Mouse (Mus musculus) R1 (cell line): ENCODE data around the gene Reck.

Experiments
- DNase-seq: peaks from one replicate; pipeline ENCODE4 v3.0.0-alpha.2; 2018; ENCODE audit warnings: low read depth, low spot score

Reck gene

DNA sequence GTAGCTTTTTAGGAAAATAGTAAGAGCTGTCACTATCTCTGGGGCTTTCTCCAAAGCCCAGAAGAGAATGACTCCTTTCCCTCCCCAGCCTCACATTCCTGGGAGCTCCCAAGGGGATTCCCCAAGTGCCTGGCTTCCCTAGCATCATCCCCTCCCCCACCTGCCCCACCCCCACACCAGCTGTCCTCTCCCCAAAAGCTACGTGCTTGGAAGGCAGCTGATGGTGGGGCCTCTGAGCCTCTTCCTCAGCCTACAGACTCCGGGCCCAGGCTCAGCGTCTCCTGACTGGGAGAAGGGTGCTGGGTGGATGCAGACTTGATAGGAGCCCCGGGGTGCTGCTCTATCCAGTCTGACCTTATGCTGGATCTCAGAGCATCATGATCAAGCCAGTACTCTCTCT lies 94.0 kb downstream of the Reck start:
- peak; percentile 75 for DNase-seq

DNA sequence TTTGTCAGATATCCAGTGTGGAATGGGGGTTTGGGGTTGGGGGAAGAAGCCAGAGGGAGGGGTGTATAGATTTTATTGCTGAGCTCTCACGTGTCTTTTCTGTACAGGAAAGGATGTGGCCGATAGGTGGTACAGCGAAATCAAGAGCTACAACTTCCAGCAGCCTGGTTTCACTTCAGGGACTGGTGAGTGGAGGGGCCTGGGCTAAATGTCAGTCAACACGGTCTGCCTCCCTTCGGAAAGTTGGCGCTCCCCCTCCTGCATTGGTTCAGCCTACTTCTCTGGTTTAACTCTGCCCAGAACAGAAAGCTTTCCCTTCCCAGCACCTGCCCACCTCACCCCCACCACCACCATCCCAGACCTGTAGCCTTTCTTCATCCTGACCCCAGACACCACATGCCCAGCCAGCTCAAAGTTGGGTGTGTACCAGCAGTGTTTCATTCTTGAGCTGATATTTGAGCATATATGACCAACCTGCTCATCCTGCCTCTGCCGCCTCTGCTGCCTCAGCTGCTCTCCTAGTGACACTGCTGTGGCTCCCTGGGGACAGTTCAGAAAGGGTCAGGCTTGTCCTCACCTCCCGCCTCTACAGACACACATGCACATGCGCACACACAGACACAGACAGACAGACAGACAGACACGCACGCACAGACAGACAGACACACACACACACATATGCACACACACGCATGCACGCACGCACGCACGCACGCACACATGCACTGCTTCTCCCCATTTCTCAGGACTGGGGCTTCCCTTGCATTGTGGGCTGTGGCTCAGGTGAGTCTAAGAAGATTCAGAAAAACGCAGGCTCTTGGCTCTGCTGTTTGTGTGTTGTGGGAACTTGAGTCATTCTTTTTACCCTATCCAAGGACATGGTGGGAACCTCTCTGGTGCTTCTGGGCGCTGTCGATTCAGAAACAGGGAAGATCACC lies 95.3 kb downstream of the Reck start:
- peak; percentile 22 for DNase-seq

DNA sequence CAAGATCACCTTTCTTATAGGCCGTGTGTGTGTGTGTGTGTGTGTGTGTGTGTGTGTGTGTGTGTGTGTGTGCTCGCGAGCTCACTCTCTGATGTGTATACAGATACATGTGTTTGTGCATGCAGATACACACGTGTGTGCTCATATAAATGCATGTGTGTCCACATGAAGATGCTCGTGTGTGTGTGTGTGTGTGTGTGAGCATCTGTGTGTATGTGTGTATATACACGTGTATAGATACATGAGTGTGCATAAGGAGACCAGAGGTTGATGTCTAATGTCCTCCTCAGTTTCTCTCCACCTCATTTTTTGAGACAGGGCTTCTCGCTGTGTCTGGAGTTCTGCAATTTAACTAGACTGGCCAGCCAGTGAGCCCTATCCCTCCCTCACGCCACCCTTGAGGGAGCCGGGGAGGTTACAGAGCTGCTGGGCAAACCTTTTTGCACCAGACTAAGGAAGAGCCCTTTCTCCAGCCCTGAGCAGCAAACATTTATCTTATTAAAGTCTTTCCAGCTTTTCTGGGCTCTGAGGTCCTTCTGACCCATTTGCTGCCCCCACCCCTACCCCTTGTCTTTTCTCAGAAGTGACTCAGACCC lies 96.3 kb downstream of the Reck start:
- no peak for DNase-seq

DNA sequence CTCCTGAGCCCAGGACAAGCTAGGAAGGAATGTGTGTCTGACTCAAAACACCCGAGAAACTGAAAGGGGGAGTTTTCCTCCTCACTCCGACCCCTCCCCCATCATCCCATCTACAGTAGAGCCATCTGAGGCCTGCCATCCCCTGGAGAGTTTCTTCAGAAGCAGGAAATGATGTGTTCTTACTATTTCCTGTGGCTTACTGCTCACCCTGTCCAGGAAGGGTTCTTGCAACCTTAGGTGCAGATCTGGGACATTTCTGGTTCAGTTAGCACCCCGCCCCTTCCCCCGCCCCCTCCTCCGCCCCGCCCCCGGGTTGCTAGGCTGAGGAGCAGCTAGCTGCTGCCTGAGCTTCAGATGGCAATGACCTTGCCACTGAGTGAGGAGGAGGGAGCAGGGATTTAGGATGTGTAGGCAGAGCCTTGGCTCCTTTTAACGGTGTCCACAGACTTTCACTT lies 96.8 kb downstream of the Reck start:
- peak; percentile 89 for DNase-seq

DNA sequence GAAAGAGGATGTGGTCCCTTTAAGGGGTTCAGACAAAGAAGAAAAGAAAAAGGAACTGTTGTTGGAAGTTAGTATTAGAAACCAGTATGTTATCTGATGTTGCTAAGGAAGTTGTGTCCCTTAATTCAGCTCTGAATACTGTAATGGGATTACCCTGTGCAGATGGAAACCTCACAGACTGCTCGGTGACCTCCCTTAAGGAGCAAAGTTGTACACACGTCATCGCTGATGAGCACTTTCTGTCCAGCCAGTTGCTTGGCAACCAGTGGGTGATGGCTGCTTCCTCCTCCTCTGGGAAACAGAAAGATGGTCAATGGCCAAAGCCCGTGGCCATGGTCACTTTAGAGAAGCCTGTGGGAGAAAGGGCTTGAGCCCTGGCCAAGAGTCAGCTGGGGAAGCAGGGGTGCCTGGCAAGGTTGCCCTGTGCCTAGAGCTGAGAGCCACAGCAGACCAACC lies 98.2 kb downstream of the Reck start:
- peak; percentile 15 for DNase-seq

DNA sequence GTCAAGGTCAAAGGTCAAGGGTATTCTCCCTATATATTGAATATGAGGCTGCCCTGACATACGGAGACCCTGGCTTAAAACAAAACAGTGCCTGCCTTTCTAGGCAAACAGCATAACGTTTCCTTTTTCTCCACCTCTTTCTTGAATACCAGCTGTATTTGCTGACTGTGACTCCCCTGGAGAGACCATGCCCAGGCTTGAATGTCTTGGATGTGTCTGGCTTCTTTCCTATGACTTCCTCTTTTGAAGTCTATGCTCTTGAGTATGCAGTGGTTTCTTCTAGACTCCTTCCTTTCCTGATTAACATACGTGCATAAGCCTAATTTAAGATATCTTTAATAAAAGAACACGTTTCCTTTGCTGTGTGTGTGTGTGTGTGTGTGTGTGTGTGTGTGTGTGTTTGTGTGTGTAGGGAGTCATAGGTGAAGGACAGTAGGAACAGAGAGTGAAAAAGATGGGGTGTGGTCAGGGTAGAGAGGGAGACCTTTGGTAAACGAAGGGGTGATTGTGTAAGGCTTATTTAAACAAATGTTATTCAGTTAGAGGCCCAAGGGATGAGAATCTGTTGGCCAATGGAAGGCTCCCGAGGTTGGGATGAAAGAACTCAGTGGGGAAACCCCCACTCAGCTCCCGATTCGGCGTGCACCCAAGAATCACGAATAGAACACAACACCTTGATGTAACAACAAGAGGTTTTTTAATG lies 99.7 kb downstream of the Reck start:
- peak; percentile 26 for DNase-seq

DNA sequence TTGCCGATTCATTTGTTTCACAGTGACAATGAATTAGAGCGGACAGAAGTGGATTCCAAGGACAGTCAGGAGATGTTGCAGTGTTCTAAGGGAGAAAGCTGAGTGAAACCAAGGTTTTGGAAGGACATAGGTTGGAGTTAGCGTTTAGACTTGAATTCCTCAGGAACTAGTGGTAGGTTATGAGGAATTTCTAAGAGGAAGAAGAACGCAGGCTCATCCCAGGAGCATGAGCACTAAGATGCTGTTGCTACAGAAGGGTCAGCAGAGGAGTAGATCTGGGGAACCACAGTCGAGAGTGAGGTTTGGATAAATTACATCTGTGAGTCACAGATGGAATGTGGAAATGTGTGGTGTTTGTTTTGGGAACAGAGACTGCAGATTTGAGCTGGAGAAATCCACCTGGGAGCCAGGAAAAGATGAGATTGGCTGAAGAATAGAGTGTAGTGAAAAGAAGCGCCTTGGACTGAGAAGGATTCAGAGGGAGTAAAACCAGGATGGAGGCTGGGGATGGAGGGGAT lies 101.0 kb downstream of the Reck start:
- no peak for DNase-seq

DNA sequence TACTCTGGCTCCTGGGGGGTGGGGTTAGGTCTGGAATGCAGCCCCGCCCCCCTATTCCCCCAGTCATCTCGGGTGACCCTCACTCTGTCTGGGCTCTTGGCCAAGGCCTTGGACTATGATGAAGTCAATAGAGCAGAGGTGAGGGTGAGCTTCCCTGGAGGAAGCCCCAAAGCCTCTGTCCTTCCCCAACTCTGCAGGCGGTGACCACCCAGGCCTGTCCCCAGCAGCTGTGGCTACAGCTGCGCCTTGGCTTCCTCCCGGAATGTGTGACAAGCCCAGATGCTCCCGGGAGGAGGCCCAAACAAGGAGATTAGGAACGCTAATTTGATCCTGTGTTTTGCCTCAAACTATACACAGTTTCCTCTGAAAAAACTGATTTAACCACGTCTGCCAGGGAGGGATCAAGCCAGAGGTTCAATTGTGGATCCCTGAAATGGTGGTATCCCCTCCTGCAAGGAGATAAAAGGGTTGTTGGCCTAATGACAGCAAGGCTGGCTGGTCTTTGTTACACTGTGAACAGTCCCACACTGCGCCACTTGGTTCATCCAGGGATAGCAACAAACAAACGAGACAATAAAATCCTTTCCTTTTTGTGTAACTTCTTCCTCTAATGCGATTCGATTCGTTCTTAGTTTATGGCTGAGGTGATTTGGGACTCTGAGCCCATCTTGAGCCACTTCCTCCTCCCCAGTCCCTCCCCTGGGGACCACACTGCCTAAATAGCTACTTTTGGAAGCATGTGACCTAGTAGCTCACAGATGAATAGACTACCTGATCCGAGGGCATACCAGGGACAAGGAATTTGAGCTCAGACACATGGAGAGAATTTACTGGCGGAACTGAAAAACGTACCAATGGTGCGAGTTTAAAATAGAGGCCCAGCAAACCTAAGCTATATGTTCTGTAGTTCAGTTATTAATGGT lies 103.5 kb downstream of the Reck start:
- DNase-seq, result peak; percentile 32

DNA sequence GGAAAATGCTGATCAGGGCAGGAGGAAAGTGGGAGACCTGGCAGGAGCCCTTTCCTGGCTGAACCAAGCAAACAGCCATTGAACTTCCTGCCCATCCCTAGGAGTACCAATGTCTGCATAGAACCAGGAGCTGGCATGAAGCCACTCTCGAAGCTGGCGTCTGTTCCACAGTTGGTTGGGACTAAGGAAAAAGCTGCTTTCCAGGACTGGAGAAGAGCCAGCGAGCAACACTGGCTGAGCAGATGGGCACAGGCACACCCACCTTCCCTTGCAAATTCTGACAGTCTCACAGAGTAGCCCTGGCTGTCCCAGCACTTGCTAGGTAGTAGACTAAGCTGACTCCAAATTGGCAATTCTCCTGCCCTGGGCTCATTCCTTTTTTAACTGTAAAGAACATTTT lies 104.4 kb downstream of the Reck start:
- no peak for DNase-seq

DNA sequence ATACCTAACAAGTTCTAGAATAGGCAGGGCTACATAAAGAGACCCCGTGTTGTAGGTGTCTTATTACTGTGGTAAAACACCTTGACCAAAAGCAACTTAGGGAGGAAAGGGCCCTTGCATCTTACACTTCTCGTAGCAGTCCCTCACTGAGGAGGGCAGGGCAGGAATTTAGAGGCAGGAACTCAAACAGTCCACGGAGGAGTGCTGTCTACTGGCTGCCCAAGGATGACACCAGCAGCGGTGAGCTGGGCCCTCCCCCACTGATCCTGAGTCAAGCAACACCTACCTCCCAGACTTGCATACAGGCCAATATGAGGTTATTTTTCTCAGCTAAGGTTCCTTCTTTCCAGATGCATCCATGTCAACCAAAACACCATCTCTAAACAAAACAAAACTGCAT lies 104.9 kb downstream of the Reck start:
- no peak for DNase-seq

DNA sequence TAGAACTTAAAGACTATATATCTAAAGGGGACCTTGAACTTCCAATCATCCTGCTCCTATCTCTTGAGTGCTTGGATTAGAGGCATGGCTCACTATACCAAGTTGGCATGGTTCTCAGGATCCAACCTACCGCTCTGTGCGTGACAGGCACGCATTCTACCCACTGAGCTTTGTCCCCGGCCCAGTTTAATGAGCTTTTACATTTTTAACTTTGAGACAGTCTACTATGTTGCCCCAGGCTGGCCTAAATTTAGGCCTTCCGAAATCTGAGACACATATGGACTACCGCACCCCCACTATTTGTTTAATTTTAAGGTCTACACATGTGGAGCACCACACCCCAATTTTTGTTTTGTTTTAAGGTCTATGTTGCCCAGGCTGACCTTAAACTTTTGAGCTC lies 105.5 kb downstream of the Reck start:
- no peak for DNase-seq

DNA sequence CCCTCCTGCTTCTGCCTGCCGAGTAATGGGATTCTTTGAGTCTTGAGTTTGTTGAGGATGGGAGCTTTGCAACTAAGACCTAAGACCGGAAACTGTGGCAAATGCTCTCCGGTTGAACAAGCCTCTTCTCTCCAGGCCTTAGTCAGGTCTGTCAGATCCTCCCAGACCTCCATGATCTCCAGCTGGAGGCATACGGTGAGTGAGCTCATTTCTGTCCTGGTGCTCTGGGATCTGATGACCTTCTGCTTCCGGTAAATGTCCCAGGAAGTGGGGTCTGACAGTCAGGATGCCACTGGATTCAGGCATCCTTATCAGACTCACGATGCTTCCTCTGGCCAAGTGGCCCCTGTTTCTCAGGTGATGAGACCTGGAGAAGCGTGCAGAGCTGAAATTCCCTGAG lies 105.9 kb downstream of the Reck start:
- DNase-seq, result no peak

DNA sequence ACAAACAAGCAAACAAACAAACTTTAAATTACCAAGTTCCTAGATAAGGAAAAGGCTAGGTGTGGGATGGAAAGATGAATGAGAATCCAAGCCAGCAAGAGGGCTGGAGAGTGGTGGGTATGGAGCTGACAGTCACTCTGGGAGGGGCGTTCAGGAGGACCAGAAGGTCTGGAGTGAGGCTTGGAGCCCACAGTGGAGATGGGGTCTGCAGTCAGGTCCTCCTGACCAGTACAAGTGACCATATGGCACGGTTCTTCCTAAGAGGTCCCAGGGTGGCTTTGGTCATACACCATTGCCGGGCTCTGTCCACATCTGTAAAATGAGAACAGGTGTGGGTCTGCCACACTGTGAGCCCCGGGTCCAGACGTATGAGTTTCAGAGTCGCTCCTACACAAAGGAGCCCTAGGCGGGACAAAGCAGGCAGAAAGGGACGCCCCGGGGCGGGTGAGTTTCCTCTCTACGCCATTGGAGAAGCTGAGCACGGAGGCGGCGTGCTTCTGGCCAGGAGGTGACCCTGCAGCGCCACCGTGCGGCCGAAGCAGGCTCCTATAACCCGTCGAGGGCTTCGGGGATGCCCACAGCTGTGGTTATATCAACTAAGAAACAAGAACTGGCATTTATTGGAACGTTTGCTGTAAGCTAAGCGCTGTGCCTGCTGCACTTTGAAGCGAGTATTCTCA lies 106.9 kb downstream of the Reck start:
- DNase-seq, result peak; percentile 90

DNA sequence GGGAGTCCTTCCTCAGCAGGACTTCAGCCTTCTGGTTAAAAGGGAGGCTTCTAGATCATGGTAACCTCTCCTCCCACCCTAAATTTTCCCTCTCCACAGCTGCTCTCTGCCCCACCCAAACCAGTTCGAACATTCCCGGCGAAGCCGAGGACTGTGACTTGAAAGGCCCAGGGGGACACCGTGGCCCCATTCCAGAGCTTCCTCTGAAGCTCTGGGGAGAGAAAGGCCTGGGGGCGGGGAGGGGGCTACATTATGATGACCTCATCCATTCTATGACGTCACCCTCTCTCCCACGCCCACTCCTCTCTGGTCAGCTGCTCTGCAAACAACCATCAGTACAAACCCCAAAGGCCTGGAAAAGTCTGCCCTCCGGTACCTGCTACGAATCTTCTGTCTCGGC lies 107.9 kb downstream of the Reck start, which contains the start of gene Ccin:
TSS of gene Ccin (plus strand) at position 303 of the 400 bp plus-strand sequence.
- DNase-seq, result no peak

DNA sequence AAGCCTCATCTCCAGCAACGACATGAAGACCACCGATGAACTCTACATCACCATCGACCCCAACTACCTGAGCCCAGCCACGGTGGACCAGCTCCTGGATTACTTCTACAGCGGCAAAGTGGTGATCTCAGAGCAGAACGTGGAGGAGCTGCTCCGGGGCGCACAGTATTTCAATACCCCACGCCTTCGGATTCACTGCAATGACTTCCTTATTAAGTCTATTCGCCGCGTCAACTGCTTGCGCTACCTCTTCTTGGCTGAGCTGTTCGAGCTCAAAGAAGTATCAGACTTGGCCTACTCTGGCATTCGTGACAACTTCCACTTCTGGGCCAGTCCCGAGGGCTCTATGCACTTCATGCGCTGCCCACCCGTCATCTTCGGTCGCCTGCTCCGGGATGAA lies 108.4 kb downstream of the Reck start:
- peak; percentile 27 for DNase-seq

DNA sequence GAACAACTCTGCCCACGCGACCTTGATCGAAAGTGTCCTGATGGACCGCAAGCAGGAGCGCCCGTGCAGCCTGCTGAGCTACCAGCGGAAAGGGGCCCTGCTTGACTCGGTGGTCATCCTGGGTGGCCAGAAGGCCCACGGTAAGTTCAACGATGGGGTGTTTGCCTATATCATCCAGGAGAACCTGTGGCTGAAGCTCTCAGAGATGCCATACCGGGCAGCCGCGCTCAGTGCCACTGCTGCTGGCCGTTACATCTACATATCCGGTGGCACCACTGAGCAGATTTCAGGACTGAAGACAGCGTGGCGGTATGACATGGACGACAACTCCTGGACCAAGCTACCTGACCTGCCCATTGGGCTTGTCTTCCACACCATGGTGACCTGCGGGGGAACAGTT lies 109.0 kb downstream of the Reck start:
- DNase-seq, result no peak

DNA sequence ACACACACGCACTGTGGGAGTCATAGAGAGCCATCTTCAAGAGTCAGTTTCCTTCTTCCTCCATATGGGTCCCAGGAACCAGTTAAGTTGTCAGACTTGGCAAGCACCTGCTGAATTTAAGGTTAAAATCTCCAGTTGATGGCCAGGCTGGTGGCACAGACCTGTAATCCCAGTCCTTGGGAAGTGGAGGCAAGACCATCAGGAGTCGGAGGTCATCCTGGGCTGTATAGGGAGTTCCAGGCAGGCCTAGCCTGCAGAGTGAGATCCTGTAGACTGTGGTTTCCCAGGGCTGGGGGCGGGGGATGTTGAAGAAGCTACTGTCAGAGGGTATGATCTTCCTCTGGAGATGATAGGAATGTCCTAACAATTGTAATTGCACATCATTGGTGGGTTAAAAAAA lies 113.6 kb downstream of the Reck start:
- DNase-seq, result no peak

DNA sequence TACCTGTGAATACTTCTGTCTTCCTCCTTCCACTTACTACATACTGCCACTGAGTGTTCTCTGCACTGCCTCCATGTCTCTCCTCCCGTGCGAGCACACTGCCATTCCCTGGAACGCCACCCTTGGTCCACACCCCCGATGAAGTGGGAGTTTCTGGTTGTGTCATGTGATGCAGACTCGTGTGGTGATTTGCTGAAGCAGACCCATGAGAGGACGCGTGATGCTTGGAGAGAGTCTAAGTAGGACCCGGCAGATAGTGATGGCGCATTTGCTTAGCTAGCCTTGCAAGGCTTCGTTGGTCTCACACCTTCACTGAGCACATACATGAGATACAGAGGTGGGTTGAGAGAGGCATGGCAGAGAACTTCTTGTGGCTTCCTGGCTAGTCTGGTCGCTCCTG lies 117.7 kb downstream of the Reck start:
- peak; percentile 97 for DNase-seq

DNA sequence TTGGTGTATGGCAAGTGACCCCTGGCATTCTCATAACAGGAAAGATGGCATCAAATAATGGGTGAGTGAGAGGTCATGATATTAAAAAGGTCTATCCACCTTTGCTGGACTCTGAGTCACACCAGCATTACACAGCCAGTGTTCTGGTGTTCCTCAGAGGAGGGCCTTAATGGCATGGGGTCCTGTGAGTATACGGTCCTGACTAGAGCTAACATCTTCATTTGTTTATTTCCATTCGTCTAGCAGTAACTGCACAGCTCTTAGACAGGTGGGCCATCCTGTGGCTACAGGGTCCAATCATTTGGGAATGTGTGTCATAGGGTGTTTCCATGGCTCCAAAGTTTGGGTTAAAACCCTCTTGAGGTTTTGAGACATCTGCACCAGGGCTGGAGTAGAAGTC lies 119.0 kb downstream of the Reck start:
- no peak for DNase-seq
